Mouse (Mus musculus) lung, postnatal 0 days (tissue): ENCODE measurements around the gene Supt20. TPM values are rescaled to one million over a fixed set of nuclear protein-coding genes. Genes with fewer than 3 reads are reported as not detected.
"Not testable (repeated sequence)": the region's sequence is repeated elsewhere in the genome, so short reads cannot be mapped to it uniquely, and the experiment has no call there.

Source experiments
- ATAC-seq: fragments of 200-750 bp; cut with Nextera tagmentation; 2 replicates; pipeline ENCODE4 v1.8.0; 2017; ENCODE audit warnings: moderate library complexity
- DNase-seq: peaks from one replicate; pipeline ENCODE4 v3.0.0-alpha.2; 2016; ENCODE audit warnings: low spot score
- H3K27ac ChIP-seq: fragments of 300-500 bp; sonication (generic); 2 replicates; pipeline ENCODE4 v1.5.1; 2014; ENCODE audit warnings: antibody characterized with exemption, mild to moderate bottlenecking, low read length, mixed read lengths
- H3K27me3 ChIP-seq: fragments of 300-500 bp; sonication (generic); replicated peaks from 2 replicates; pipeline ENCODE4 v1.6.1; 2014; ENCODE audit warnings: low read length, mixed read lengths; ENCODE audit not compliant: insufficient read depth
- H3K36me3 ChIP-seq: fragments of 300-500 bp; sonication (generic); 2 replicates; pipeline ENCODE4 v1.6.1; 2014; ENCODE audit warnings: low read length, mixed read lengths; ENCODE audit not compliant: insufficient read depth
- H3K4me1 ChIP-seq: fragments of 300-500 bp; sonication (generic); 2 replicates; pipeline ENCODE4 v1.6.1; 2014; ENCODE audit warnings: antibody characterized with exemption, low read depth, low read length, mixed read lengths; ENCODE audit not compliant: insufficient read depth
- H3K4me2 ChIP-seq: fragments of 300-500 bp; sonication (generic); replicated peaks from 2 replicates; pipeline ENCODE4 v1.6.1; 2014; ENCODE audit warnings: low read depth, mild to moderate bottlenecking, low read length, moderate library complexity, mixed read lengths
- H3K4me3 ChIP-seq: fragments of 300-500 bp; sonication (generic); 2 replicates; pipeline ENCODE4 v1.5.1; 2014; ENCODE audit warnings: low read depth, low read length
- H3K9ac ChIP-seq: fragments of 300-500 bp; sonication (generic); replicated peaks from 2 replicates; pipeline ENCODE4 v1.6.1; 2014; ENCODE audit warnings: low read depth, mild to moderate bottlenecking
- H3K9me3 ChIP-seq: fragments of 300-500 bp; sonication (generic); 2 replicates; pipeline ENCODE4 v1.6.1; 2016; ENCODE audit warnings: low read length, mixed read lengths
- CTCF ChIP-seq: IDR thresholded peaks from 2 replicates; pipeline ENCODE4 v1.5.1; 2016; ENCODE audit warnings: antibody characterized with exemption, mild to moderate bottlenecking
- EP300 ChIP-seq: IDR thresholded peaks from 2 replicates; pipeline ENCODE4 v1.6.1; 2016; ENCODE audit warnings: antibody characterized with exemption, mild to moderate bottlenecking, control low read depth
- WGBS: fragments of 180-500 bp; shearing (Covaris S2); extraction: QIAGEN DNeasy Blood & Tissue Kit; methylation state at CpG from one replicate; pipeline ENCODE4 v1.1.7; 2014; 5-methylcytosine and 5-hydroxymethylcytosine counted together
- polyA plus RNA-seq: library from polyadenylated mRNA; unstranded; fragments of >200 nt; fragmentation: Nextera tagmentation; extraction: Ambion mirVana; gene quantifications from 2 replicates; pipeline ENCODE4 v1.2.1, GENCODE M21; 2015

Gene Supt20
- polyA plus RNA-seq, 1 experiment from 2014 or later = 50.6 TPM

DNA sequence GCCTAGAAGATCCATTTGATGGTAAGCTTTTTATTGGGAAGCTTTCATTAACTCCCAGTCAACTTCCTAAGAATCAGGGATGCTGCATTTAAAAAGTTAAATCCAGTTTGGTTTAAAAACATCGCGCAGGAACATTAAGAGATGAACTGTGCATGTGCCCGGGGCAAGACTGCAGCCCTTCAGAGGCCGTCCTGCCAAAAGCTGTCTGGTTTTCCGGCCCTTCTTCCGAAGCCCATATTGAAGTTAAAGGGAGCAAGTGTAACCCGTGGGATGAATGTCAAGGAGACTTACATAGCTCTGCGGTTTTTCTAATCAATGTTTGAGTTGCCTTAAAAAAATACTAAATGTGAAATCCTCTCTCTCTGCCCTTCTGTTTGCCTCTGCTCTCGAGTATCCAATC lies 66.6 kb downstream of the Supt20 start:
- Histone ChIP-seq H3K4me3 (no peak overlapping the region), H3K27ac (no peak overlapping the region), H3K27me3 (no peaks in the 10 kb centered on the region), H3K4me2 (no peak overlapping the region), H3K9me3 (no peaks in the 10 kb centered on the region), H3K9ac (no peak overlapping the region), H3K36me3 (no peaks in the 10 kb centered on the region), H3K4me1 (peaks cover 6% of the 10 kb centered on the region; the same call in 1 of the 2 replicates)
- no peak for ATAC-seq
- no peak for DNase-seq
- no peak for TF ChIP-seq EP300
- TF ChIP-seq CTCF = no peak
- WGBS = 55% methylated on average over 9 of the region's 9 CpGs

- H3K4me1 ChIP-seq = peaks cover 6% of the 10 kb centered on the region; the same call in 1 of the 2 replicates
- H3K4me2 ChIP-seq = no peak overlapping the region
- no peaks in the 10 kb centered on the region for H3K27me3 ChIP-seq
- H3K9ac ChIP-seq = no peak overlapping the region
- H3K36me3 ChIP-seq = no peaks in the 10 kb centered on the region
- no peaks in the 10 kb centered on the region for H3K9me3 ChIP-seq
- TF ChIP-seq CTCF (no peak), EP300 (0 out of 2 replicates have a peak, but pooled peaks have one; percentile 38)
- H3K27ac ChIP-seq = 0 out of 2 replicates have a peak overlapping the region, but pooled peaks have one; percentile 38
- no peak overlapping the region for H3K4me3 ChIP-seq
- ATAC-seq (peak; percentile 40), DNase-seq (peak; percentile 59)
- WGBS = 42% methylated on average over 15 of the region's 15 CpGs
Measured at GRCm38 (mm10) chr3:54760321-54761115, 67.9 kb downstream of the Supt20 start.

DNA sequence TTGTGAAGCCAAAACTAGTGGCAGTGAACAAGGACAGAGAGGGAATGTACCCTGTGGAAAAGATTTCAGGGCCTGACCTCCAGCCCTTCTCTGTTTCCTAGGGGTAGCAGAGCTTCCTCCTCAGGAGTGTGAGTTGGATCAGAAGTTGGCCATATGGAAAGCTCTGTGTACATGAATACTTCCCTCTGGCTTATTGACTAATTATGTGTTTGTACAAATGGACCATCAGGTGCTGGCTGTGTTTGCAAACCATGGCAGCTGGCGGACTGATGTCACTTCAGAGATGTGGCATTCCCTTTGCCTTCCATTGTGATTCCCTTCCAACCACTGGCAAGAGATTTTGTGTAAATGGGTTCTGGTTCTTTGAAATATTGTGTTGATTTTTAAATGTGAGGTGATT lies 68.7 kb downstream of the Supt20 start:
- WGBS = 61% methylated on average over 1 of the region's 1 CpGs
- DNase-seq (peak; percentile 72), ATAC-seq (peak; percentile 78)
- Histone ChIP-seq H3K9ac (no peak overlapping the region), H3K4me3 (no peak overlapping the region), H3K9me3 (no peaks in the 10 kb centered on the region), H3K4me2 (no peak overlapping the region), H3K27ac (0 out of 2 replicates have a peak overlapping the region, but pooled peaks have one; percentile 38), H3K4me1 (peaks cover 6% of the 10 kb centered on the region; the same call in 1 of the 2 replicates), H3K27me3 (no peaks in the 10 kb centered on the region), H3K36me3 (no peaks in the 10 kb centered on the region)
- TF ChIP-seq CTCF (no peak), EP300 (peak; percentile 37; the same call in 1 of the 2 replicates)

- Histone ChIP-seq H3K36me3 (no peaks in the 10 kb centered on the region), H3K4me3 (no peak overlapping the region), H3K4me1 (0 out of 2 replicates have a peak, but pooled peaks cover 4% of the 10 kb centered on the region), H3K27me3 (no peaks in the 10 kb centered on the region), H3K9ac (no peak overlapping the region), H3K4me2 (peak overlapping the region; percentile 1; the same call in 1 of the 2 replicates), H3K9me3 (no peaks in the 10 kb centered on the region), H3K27ac (no peak overlapping the region)
- TF ChIP-seq CTCF (no peak), EP300 (no peak)
- WGBS = 63% methylated on average over 18 of the region's 18 CpGs
- DNase-seq (peak; percentile 23), ATAC-seq (peak; percentile 27)
Measured at GRCm38 (mm10) chr3:54764418-54764817, 71.8 kb downstream of the Supt20 start.

DNA sequence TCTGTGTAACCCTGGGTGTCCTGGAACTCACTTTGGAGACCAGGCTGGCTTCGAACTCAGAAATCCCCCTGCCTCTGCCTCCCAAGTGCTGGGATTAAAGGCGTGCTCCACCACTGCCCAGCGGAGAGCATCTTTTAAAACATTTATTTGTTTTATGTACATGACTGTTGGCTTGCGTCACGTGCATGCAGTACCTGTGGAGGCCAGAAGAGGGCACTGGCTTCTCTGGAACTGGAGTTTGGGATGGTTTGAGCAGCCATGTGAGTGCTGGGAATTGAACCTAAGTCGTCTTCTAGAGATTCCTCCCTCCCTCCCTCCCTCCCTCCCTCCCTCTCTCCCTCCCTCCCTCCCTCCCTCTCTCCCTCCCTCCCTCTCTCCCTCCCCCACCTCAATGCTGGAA lies 72.9 kb downstream of the Supt20 start:
- H3K4me2 ChIP-seq, H3K9ac ChIP-seq, H3K4me1 ChIP-seq, H3K27me3 ChIP-seq, H3K9me3 ChIP-seq, H3K36me3 ChIP-seq, H3K4me3 ChIP-seq, ATAC-seq, DNase-seq, H3K27ac ChIP-seq: not testable (repeated sequence)
- TF ChIP-seq CTCF = peak; percentile 51
- WGBS = 89% methylated on average over 6 of the region's 6 CpGs

DNA sequence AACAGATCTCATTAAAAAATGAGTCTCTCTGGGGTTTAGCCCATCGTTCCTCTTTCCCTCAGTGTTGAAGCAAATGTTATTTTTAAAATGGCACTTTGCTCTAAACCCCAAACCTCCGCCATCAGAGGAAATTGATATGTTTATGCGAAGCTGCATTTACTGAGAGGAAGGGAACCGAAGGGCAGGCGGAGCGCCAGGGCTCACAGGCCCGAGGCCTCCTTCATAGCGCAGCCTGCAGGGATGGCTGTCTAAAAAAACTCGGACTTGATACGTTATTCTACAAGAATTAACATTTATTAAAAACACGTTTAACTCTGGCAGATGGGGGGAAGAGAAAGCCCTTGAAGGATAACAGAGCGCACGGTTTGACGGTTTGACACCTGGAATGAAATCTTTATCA lies 73.4 kb downstream of the Supt20 start:
- DNase-seq (no peak), ATAC-seq (no peak)
- Histone ChIP-seq H3K27ac (no peak overlapping the region), H3K4me1 (no peaks in the 10 kb centered on the region), H3K4me2 (no peak overlapping the region), H3K4me3 (no peak overlapping the region), H3K36me3 (no peaks in the 10 kb centered on the region), H3K9me3 (no peaks in the 10 kb centered on the region), H3K9ac (no peak overlapping the region), H3K27me3 (no peaks in the 10 kb centered on the region)
- TF ChIP-seq CTCF (no peak), EP300 (no peak)
- WGBS = 49% methylated on average over 14 of the region's 14 CpGs
